Mouse (Mus musculus): ENCODE results near the gene Specc1. TPM values are rescaled to one million over a fixed set of nuclear protein-coding genes. Genes with fewer than 3 reads are reported as not detected.
"Not testable (repeated sequence)": the region's sequence is repeated elsewhere in the genome, so short reads cannot be mapped to it uniquely, and the experiment has no call there.

The Specc1 gene
- total RNA-seq (2021): 10 to 100 TPM; 61.0 to 83.6 TPM

- intact Hi-C loops (cut with DNase I): loop anchor here (5.0 to 10.0 kb wide), 2 partner anchors 51 to 178 kb away; no protein-coding TSS in a partner anchor
- peak; percentile 93 to 94 for DNase-seq (ENCODE audit: low spot score in 2 of 2)
These were observed at the start of gene Specc1 for GRCm38 (mm10) chr11:61956572-61957295. Specc1 (plus strand) TSS chr11:61956763.

- no peak for DNase-seq (ENCODE audit: low spot score in 2 of 2)
- intact Hi-C loops (cut with DNase I): no loop called here
These were observed 48.2 kb upstream of the Specc1 start for GRCm38 (mm10) chr11:61908315-61908714.

GRCm38 (mm10) chr11:61919702-61920101 lies 36.9 kb upstream of the Specc1 start:
- no peak for DNase-seq (ENCODE audit: low spot score in 2 of 2)
- intact Hi-C loops (cut with DNase I): no loop called here

GRCm38 (mm10) chr11:61923309-61923708 lies 33.3 kb upstream of the Specc1 start:
- intact Hi-C loops (cut with DNase I): no loop called here
- DNase-seq (ENCODE audit: low spot score in 2 of 2): no peak

- intact Hi-C loops (cut with DNase I): loop anchor here (2.0 kb wide), 1 partner anchor 351 kb away; the partner anchor contains the start of genes Ttc19 and Zswim7
- DNase-seq (ENCODE audit: low spot score in 2 of 2): no peak
These were observed 27.1 kb upstream of the Specc1 start for GRCm38 (mm10) chr11:61929323-61930097.

GRCm38 (mm10) chr11:61930098-61930517 lies 26.5 kb upstream of the Specc1 start, which contains the start of gene Akap10:
Akap10 (minus strand) TSS chr11:61930252.
- intact Hi-C loops (cut with DNase I): loop anchor here (2.0 kb wide), 1 partner anchor 351 kb away; the partner anchor contains the start of genes Ttc19 and Zswim7

GRCm38 (mm10) chr11:61930640-61931586 lies 25.6 kb upstream of the Specc1 start:
- DNase-seq (ENCODE audit: low spot score in 2 of 2): no peak
- intact Hi-C loops (cut with DNase I): loop anchor here (2.0 kb wide), 1 partner anchor 350 kb away; the partner anchor contains the start of genes Ttc19 and Zswim7

More at GRCm38 (mm10) chr11:61930098-61930517, 26.5 kb upstream of the Specc1 start, which contains the start of gene Akap10:
- DNase-seq (ENCODE audit: low spot score in 2 of 2): peak; percentile 93 to 96

GRCm38 (mm10) chr11:61937761-61938160 lies 18.8 kb upstream of the Specc1 start:
- DNase-seq (ENCODE audit: low spot score in 2 of 2): no peak
- intact Hi-C loops (cut with DNase I): no loop called here

- intact Hi-C loops (cut with DNase I): no loop called here
- no peak for DNase-seq (ENCODE audit: low spot score in 2 of 2)
These were observed 13.7 kb upstream of the Specc1 start for GRCm38 (mm10) chr11:61942903-61943302.

GRCm38 (mm10) chr11:61944417-61944816 lies 12.1 kb upstream of the Specc1 start:
- intact Hi-C loops (cut with DNase I): no loop called here
- no peak for DNase-seq (ENCODE audit: low spot score in 2 of 2)

- intact Hi-C loops (cut with DNase I): no loop called here
- no peak for DNase-seq (ENCODE audit: low spot score in 2 of 2)
These were observed 10.0 kb upstream of the Specc1 start for GRCm38 (mm10) chr11:61946608-61947007.

- intact Hi-C loops (cut with DNase I): no loop called here
- DNase-seq (ENCODE audit: low spot score in 2 of 2): peak; percentile 32 to 52
These were observed 7.2 kb upstream of the Specc1 start for GRCm38 (mm10) chr11:61949315-61949714.

GRCm38 (mm10) chr11:61950632-61951031 lies 5.9 kb upstream of the Specc1 start:
- peak; percentile 76 to 85 for DNase-seq (ENCODE audit: low spot score in 2 of 2)
- intact Hi-C loops (cut with DNase I): loop anchor here (2.0 to 10.0 kb wide), 3 partner anchors 97 to 326 kb away; no protein-coding TSS in a partner anchor

- intact Hi-C loops (cut with DNase I): loop anchor here (5.0 to 10.0 kb wide), 2 partner anchors 52 to 180 kb away; no protein-coding TSS in a partner anchor
- no peak for DNase-seq (ENCODE audit: low spot score in 2 of 2)
These were observed 1.4 kb upstream of the Specc1 start for GRCm38 (mm10) chr11:61955136-61955535.

- no peak for DNase-seq (ENCODE audit: low spot score in 2 of 2)
- intact Hi-C loops (cut with DNase I): loop anchor here (5.0 to 10.0 kb wide), 2 partner anchors 51 to 179 kb away; no protein-coding TSS in a partner anchor
These were observed 612 bp upstream of the Specc1 start for GRCm38 (mm10) chr11:61955951-61956350.

- intact Hi-C loops (cut with DNase I): loop anchor here (5.0 to 10.0 kb wide), 2 partner anchors 50 to 177 kb away; no protein-coding TSS in a partner anchor
- peak in 1 of 2 experiments; percentile 31 for DNase-seq (ENCODE audit: low spot score in 2 of 2)
These were observed 792 bp downstream of the Specc1 start for GRCm38 (mm10) chr11:61957296-61957813.

- intact Hi-C loops (cut with DNase I): loop anchor here (5.0 to 10.0 kb wide), 2 partner anchors 49 to 176 kb away; no protein-coding TSS in a partner anchor
- DNase-seq (ENCODE audit: low spot score in 2 of 2): not testable (repeated sequence)
These were observed 2.1 kb downstream of the Specc1 start for GRCm38 (mm10) chr11:61958706-61959105.

GRCm38 (mm10) chr11:61960096-61960495 lies 3.5 kb downstream of the Specc1 start:
- intact Hi-C loops (cut with DNase I): no loop called here
- DNase-seq (ENCODE audit: low spot score in 2 of 2): no peak
